Mouse (Mus musculus) fibroblast of lung, adult 2 months (primary cell): ENCODE results near the gene Plekhm3.
"Not testable (repeated sequence)": the region's sequence is repeated elsewhere in the genome, so short reads cannot be mapped to it uniquely, and the experiment has no call there.

ENCODE experiments used
- DNase-seq: peaks from one replicate; pipeline ENCODE4 v3.0.0-alpha.2; 2011; ENCODE audit warnings: low read depth

Plekhm3 gene

DNA sequence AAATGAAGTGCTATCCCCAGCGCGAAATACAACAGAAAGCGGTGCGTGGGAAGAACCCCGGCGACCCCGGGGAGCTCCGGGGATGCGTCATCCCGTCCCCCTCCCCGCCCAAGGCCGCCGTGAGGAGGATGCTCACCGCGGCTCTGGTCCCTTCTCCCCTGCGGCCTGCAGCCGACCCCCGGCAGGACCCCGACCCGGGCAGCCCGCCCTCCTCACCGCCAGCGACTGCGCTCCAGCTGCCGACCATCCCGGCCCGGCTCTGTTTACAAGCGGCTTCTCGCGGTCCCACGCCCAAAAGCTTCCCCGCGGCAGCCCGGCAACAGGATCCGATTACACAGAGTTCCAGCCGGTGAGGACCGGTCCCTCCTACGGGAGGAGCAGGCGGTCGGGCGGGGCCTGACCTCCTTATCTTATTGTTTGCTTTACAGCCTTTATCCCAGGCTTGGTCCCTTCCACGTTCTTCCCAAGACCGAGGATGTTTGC lies at the start of gene Plekhm3:
TSS of gene Plekhm3 (minus strand) at position 346 of the 483 bp plus-strand sequence.
- peak; percentile 50 for DNase-seq

DNA sequence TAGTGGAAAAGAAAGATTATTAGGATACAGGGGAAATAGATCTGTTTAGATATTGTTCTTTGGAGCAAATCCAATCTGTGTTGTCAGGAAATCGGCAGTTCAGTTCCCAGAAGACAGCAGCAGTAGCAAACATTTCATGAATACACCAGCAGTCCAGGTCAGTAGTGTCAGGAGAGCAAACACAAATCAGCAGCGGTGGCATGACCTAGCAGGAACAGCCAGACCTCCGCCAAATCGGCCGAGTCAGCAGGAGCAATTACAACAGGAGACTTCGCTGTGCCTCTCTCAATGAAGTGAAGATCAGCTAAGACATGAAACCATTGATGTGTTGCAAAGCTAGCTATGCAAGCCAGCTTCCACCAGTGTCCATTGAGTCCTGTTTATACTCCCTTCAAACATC lies 49.0 kb upstream of the Plekhm3 start:
- no peak for DNase-seq

DNA sequence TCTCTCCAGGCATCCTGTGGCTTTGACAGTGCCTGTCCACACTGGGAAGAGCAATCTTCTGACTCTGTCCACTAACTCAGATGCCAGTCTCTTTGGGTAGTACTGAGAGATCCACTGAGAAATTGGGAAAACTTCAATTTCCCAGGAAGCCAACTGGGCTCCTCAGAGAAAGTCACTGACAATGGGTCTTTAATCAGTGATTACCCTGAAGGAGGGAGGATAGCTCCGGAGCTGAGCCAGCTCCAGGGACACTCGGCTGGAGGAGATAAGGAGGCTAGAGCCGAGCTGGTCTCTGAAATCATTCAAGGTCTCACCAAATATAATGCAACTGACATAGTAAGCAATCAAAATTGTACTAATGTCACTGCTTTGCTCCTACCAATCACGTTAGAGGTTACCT lies 47.9 kb upstream of the Plekhm3 start:
- no peak for DNase-seq

DNA sequence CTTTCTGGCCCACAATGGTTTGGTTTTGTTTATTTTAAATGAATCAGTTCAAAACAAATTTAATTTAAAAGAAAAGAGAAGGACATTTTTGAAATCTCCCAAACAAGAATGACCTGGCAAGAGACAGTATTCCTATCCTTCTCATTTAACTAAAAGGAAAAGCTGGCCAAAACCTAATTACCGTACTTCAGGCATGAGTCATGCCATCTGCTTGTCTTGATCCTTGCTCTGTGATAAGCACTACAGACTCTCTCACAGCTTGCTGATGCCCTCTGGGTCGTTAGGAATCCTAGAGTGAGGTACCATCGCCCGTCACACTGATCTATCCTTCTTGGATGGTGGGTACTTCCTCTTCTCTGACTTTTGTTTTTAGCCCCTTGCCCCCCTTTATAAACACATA lies 36.6 kb upstream of the Plekhm3 start:
- DNase-seq: no peak

DNA sequence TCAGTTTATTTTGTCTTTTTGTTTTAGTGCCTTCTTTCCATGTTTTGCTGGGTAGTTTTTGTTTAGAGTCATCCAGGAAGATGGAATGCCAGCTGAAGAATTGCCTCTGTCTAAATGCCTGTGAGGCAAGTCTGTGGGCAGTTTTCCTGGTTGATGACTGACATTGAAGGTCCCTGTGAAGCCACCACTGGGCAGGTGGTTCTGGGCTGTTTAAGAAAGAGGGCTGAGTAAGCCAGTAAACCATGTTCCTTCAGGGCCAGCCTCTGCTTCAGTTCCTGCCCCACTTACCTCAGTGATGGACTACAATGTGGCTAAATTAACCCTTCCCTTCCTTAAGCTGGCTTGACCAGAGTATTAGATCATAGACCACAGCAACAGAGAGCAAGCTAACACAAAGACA lies 31.6 kb upstream of the Plekhm3 start:
- no peak for DNase-seq

DNA sequence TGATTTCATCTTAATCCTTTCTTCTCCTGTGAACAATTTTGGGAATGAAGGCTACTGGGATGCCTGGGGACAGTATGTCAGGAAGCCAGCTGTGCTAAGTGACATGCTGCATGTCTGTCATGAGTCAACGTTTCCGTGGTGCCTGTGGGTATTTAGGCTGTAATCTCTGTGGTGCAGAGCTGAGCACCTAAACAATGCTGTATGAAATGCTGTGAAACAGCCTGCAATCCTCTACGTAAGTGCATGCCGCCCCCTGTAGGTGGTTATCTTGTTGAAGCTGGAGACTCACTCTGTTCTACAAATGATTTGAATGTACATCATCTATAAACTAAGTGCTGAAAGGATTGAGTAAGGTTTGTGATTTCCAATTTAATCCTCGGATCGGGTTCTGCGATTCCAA lies 29.5 kb upstream of the Plekhm3 start:
- no peak for DNase-seq

DNA sequence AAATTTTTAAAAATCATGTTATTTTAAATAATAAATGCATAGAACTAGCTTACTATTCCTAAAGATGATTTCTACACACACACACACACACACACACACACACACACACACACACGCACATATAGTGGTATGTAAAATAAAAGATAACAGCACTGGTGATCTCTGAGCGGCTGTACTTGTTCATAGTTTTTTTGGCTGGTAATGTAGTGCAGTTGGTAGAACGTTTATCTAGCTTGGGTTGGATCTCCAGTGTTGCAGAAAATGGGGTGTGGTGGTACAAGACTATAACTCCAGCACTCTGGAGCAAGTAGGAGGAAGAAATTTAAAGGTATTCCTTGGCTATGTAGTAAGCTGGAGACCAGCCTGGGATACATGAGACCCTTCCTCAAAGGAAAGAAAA lies 26.6 kb upstream of the Plekhm3 start:
- DNase-seq: no peak

DNA sequence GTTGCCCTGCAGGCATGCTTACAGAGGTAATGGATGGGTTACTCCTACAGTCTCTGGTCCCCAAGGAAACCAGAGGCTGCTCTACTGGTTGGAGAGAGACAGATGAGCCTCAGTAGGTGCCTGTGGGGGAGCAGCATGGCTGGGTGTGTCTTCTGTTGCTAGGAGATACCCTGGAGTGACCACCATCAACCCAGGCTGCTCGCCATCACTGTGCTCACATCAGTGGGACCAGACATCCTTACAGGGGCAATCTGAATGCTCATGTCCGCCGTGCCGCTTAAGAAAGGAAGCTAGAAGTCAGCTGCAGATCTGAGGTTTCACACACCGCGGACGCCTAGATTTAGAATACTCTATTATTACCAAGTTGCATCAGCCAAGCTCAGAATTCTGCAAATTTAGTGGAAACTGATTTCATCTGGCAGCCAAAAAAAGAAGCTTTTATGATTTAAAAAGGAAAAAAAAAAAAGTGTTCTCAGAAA lies 21.7 kb upstream of the Plekhm3 start:
- no peak for DNase-seq

DNA sequence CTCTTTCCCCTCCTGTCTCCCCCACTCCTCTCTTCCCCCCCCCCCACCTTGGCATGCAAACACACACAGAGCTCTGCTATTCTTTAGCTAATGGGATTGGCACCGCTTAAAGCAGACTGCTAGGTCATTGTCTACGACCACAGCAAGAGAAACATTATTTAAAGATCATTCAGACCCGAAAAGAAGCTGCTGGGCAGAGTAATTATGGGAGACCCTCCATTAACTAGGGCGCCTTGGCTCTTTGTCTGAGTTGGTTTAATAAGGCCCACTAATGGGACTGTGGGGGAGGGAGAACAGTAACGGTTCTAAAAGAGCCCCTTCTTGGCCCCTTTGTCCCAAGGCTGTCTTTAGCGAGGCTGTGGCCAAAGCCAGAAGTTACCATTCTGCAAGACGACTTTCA lies 18.7 kb upstream of the Plekhm3 start:
- DNase-seq: no peak

DNA sequence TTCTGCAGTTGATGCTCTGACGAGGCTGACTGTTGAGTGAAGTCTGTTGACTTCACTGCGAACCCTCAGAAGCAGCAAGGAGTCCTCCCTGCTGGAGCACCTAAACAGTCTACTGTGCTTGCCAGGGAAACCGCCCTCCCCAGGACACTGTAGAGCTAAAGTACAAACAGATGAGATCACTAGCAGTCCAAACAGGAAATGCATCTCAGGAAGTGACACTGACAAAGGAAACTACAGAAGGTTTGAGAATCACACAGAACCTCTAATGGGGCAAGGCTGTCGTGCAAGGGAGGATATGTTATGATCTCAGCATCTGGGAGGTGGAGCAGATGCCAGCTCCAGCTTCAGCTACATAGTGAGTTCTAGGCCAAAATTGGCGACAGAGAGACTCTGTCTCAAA lies 14.1 kb upstream of the Plekhm3 start:
- no peak for DNase-seq

DNA sequence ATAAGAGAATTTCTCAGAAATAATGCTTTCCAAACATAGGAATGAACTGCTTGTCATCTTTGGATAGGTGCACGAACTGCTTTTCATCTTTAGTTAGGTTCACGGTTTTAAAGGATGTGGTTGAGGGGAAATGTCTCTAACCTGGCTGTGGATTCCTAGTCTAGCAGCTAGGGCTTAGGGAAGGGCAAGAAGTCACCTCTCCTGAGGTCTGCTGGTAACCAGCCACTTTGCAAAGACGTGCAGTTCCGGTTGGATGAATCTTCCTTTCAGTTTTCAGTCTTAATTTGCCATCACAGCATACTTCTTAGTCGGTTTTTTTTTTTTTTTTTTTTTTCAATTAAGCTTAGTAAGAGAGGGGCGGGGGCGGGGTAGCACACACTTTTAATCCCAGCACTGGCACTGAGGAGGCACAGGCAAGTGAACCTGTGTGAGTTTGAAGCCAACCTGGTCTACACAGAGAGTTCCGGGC lies 431 bp upstream of the Plekhm3 start:
- no peak for DNase-seq

DNA sequence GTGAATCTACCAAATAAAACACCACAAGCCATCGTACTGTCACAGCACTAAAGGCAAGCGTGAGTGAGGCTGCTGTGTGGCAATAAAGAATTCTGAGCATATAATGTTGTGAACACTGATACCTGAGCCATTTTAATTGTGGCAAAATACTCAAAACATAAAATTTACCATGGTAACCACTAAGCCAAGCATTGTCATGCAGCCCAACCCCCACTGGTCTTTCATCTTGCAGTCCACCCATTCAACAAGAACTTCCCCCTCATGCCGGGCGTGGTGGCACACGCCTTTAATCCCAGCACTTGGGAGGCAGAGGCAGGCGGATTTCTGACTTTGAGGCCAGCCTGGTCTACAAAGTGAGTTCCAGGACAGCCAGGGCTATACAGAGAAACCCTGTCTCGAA lies 1.8 kb downstream of the Plekhm3 start:
- not testable (repeated sequence) for DNase-seq

DNA sequence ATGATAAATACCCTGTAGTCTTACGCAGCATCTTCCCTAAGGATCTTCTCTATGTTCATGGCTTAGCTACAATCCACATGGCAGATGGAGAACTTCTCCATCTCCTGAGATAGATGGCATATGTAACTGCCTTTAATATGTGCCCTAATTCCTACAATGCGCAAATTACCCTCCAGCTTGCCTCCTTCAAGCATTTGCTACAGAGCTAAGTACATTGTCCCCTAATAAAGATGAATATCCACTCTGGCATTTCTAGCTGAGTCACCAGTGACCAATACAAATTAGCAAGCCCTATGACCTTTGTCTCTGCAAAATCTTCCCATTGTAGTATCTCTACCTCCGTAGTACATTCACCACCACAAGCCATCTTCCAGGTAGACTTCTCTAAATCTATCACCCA lies 6.4 kb downstream of the Plekhm3 start:
- no peak for DNase-seq

DNA sequence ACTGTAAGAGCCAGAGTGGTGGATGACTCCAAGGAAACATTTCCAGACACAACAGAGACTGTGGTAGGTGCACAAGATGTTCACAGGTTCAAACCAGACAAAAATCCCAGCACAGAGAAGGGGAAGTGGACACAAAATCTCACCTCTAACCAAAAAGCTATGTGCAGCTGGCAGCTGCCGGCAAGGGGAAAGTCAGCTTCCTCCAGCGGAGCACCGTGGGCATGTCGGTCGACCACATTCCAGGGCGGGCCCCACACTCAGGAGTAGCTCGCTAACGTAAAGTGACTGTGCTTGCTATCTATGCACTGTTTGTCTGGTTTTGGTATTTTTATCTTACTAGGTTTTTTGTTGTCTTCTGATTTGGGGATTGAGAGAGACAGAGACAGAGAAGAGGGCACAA lies 7.2 kb downstream of the Plekhm3 start:
- no peak for DNase-seq

DNA sequence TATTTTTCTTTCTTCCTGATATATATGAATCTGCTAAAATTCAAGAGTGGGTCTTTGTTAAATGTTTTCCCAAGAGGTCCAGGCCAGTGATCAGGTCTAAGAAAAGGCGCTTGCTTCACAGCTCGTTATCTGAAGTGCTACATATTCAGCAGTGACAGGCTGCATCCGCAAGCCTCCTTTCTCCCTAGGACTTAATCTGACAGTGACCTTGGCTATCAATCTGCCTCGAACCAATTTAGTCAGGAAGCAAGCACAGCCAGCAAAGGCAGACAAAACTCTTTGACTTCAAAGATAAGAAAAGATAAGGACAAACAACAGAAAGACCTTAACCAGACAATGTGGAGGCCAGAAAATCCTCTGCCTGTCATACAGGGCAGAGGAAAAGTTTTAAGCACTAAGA lies 10.5 kb downstream of the Plekhm3 start:
- DNase-seq: no peak

DNA sequence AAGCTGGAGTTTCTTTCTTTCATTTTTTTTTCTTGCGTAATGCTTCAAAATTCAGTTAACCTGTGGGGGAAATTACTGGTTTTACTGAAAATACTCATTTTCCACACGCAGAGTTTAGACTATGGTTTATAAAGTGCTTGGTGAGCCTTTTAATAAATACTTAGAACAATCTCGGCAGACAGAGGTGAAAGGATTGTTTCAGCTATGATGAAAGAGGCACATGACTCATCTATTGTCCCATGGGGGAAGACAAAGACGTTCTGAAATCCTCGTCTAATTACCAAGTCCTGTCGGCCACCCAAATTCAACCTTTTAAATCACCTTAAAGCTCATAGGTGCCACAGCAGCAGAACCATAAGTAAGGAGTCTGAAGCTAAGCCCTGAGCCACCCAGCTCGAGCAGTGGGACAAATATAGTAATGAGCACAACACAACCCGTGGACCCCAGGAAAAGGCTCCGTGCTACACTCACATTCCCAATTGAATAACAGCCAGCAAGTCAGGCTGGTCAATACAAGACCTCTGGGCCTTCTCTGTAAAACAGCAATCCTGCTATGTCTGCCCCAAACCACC lies 11.3 kb downstream of the Plekhm3 start:
- no peak for DNase-seq

DNA sequence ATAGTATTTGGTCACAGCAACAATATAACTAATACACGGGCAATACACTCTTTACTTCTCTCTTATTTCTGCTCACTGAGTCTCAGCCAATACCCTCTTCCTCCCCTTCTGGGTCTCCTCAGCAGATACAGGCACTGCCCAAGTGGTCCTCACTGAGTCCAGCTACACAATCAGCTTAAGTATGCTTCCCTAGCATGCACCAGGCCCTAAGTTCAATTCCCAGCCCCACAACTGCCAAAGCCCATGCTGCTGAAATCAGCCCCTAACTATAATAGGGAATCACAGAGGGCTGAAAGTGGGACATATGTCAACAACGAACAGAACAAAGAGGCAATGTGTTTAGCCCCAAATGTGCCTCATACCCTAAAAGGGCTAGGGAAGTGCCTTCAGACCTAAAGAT lies 11.9 kb downstream of the Plekhm3 start:
- no peak for DNase-seq

DNA sequence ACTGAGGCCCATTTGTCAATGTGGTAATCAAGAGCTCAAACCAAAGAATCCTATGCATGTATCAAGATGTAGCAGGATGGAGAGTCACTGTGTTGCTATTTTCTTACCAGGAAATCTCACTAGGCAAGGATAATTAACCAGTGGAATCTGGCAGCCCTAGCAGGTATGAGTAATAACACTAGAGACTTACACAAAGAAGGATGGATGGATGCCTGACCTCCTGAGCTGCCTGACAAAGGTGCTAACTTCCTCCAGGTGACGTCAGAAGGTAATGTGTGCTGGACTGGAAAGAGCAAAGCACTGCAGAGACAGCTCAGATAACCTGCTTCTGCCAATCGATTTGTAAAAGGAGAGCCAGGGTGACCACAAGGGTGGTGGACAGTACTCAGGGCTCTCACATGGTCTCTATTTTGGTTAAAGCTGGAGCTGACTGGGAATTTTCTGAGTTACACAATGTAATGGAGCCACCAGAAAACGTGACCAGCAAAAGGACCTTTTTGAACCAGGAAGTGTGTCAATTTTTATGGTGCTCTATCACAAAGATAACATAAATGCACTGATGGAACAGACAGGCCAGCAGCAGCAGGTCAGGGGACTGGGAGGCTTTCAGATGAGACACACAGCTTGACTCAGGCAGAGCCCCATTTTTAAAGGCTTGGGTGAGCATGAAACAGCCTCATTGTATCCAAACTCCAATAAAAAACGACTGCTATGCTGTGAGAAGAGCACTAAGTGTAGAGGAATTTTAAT lies 14.4 kb downstream of the Plekhm3 start:
- DNase-seq: peak; percentile 48

DNA sequence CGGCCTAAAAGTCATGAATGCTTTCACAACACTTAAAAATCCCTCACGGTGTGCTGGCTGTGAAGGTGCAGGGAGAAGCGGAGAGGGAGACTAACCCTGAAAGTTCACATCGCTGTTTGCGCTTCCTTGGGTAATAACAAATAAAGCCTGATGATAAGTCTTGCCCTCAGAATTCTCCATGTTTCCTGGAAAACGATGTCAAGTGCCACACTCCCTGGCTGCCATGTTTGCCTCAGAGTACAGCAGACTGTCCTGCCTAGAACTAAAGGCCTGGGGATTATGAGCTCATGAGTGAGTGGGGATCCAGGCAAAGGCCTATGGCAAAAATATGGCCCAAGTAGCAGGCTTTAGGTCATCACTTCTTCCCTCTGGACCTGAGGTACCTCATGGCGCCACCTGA lies 17.7 kb downstream of the Plekhm3 start:
- DNase-seq: no peak

DNA sequence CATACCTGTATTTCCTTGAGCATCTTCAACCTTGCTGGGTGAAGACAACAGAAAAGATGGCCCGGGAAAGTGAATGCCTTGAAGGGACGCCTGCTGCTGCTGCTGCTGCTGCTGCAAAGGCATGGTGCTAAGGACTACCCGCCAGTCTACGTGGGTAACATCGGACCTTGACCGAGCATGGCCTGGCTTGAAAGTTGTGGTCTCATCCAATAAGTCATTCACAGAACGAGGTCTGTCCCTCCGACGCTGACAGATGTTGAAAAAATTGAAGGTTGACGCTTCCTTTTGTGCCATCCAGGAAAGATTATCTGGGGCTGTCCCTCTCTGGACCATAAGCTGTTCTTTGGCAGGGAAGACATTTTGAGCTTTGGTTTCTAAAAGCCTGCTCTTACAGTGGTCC lies 18.9 kb downstream of the Plekhm3 start:
- no peak for DNase-seq

DNA sequence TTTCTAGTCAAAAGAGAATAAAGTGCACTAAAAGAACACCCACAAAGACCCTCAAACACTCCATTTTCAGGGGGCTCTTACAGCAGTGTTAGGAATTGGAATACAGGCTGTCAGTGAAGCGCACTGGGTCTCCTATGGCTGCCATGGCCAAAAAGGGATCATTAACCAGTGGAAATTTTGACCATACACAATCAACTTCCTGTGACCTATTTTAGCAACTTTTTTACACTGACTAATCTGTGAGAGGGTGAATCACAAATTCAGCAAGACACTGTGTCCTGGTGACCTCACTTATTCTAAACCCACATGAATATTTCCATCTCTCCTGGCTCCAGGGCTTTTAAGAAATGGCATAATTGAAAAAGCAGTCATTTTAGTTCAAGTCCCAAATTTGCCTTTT lies 23.7 kb downstream of the Plekhm3 start:
- no peak for DNase-seq

DNA sequence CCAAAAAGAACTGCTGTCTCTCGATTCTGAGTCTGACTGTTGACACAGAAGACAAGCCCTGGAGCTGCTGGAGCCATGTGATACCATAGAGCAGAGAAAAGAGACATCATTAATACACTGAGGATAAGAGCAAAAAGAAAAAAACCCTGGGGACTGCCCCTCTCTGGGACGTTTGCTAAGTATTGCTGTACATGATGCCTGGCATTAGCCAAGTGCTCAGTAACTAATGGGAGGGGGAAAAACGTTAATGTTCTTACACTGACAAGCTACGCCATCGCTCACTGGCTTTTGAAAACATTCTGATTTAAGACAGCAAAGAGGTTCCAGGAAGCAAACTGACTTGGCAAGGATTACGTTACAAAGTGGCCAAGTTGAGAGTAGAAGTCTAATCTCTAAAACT lies 26.5 kb downstream of the Plekhm3 start:
- no peak for DNase-seq

DNA sequence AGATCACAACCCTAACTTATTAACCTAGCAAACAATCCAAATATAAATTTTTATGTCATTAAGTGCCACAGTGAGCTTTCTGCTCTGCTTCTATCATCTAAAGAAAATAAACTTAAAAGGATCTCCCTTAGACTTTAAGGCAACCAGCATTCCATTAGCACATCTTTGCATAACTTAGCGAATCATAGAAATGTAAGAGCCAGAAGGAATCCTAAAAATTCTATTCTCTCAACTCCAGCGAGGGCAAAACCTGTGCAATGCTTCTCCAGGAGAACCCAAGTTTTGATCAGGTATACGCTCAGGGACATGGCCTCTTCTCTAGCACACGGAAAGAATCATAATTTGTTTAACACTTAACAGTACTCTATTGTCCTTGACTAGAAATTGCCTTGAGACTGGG lies 27.0 kb downstream of the Plekhm3 start:
- DNase-seq: no peak

DNA sequence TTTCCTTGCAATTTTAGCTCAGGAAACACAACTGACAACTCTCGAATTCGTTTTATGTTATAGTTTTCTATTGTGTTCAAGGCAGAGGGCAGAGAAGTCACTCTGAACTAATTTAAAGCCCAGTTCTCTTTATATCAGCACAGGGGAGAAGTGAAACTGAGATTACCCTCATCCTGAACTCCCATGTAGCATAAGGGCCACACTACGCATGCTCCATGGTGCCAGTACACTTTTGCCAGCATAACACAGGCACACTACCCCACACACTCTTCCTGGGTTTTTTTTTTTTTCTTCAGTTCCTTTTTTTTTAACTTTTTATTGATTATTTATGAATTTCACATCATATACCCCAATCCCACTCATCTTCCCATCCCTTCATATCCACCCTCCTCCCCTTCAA lies 28.1 kb downstream of the Plekhm3 start:
- no peak for DNase-seq
